Mouse (Mus musculus) gastrocnemius, postnatal 10 days (tissue): ENCODE measurements around the gene Rbm18. TPM values are rescaled to one million over a fixed set of nuclear protein-coding genes. Genes with fewer than 3 reads are reported as not detected.

Experiments
- DNase-seq: peaks from one replicate; pipeline ENCODE4 v3.0.0; 2021; ENCODE audit warnings: mixed read lengths
- total RNA-seq, 2 experiments: library from RNA; stranded (reverse); gene quantifications; 2 replicates each; pipeline ENCODE4 v1.2.3; 2021

Gene Rbm18
- total RNA-seq, 2 experiments from 2014 or later: 32.9 to 33.3 TPM

- no peak for DNase-seq
These were observed 62.8 kb downstream of the Rbm18 start for GRCm38 (mm10) chr2:36073781-36074180.

GRCm38 (mm10) chr2:36071660-36072305, 64.8 kb downstream of the Rbm18 start:
- no peak for DNase-seq

DNA sequence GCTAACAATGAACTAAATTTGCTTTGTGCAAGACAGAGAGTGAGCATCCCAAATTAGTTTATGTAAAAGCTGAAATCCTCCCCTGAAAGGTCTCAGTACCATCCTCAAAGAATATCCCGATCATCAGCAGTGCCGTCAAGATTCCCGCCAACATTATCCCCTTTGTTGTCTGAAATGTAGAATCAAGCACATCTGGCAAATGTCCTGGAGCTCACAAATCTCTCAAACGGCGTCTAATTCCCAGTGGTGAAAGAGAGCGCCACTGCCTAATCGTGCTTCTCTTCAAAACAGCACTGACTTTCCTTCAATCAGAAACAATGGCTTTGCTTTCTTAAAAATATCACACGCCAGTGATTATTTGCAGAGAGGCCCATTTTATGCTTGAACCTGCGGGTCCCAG, 69.4 kb downstream of the Rbm18 start:
- DNase-seq: no peak

Other genes starting within 250 kb of the Rbm18 start
- gene Ttll11, start 156.9 kb downstream of the Rbm18 start, total RNA-seq: 1 to 10 TPM; 3.0 TPM
- 100 to 1,000 TPM; 278 to 336 TPM for gene Ndufa8, start 87.4 kb downstream of the Rbm18 start, total RNA-seq
- not detected for gene Morn5, start 87.3 kb downstream of the Rbm18 start, total RNA-seq
- 1 to 10 TPM; 3.3 to 6.2 TPM for gene Lhx6, start 31.4 kb downstream of the Rbm18 start, total RNA-seq
- 10 to 100 TPM; 18.7 to 21.4 TPM for gene Mrrf, start 384 bp downstream of the Rbm18 start, total RNA-seq
- gene Ptgs1, start 93.7 kb upstream of the Rbm18 start, total RNA-seq: 1 to 10 TPM; 3.9 to 5.6 TPM
- not detected for gene Olfr338, start 236.7 kb upstream of the Rbm18 start, total RNA-seq